Mouse (Mus musculus) stomach, embryonic 16.5 days (tissue): ENCODE data around the gene Arnt. TPM values are rescaled to one million over a fixed set of nuclear protein-coding genes. Genes with fewer than 3 reads are reported as not detected.
"Not testable (repeated sequence)": the region's sequence is repeated elsewhere in the genome, so short reads cannot be mapped to it uniquely, and the experiment has no call there.

Source experiments
- ATAC-seq: fragments of 200-750 bp; cut with Nextera tagmentation; 2 replicates; pipeline ENCODE4 v1.8.0; 2017; ENCODE audit warnings: moderate number of reproducible peaks, moderate TSS enrichment; ENCODE audit not compliant: insufficient read depth, low FRiP score
- H3K27ac ChIP-seq: fragments of 300-500 bp; sonication (generic); 2 replicates; pipeline ENCODE4 v1.5.1; 2014; ENCODE audit warnings: low read length
- H3K27me3 ChIP-seq: fragments of 300-500 bp; sonication (generic); 2 replicates; pipeline ENCODE4 v1.6.1; 2014; ENCODE audit warnings: low read length, control low read depth, mixed read lengths; ENCODE audit not compliant: control insufficient read depth, insufficient read depth
- H3K36me3 ChIP-seq: fragments of 300-500 bp; sonication (generic); 2 replicates; pipeline ENCODE4 v1.6.1; 2014; ENCODE audit warnings: low read length; ENCODE audit not compliant: control insufficient read depth, insufficient read depth
- H3K4me1 ChIP-seq: fragments of 300-500 bp; sonication (generic); 2 replicates; pipeline ENCODE4 v1.6.1; 2014; ENCODE audit warnings: low read length, control low read depth, mixed read lengths; ENCODE audit not compliant: control insufficient read depth, insufficient read depth
- H3K4me2 ChIP-seq: fragments of 300-500 bp; sonication (generic); 2 replicates; pipeline ENCODE4 v1.6.1; 2014; ENCODE audit warnings: low read depth, low read length, mixed read lengths
- H3K4me3 ChIP-seq: fragments of 300-500 bp; sonication (generic); replicated peaks from 2 replicates; pipeline ENCODE4 v1.5.1; 2014; ENCODE audit warnings: mild to moderate bottlenecking, low read length
- H3K9ac ChIP-seq: fragments of 300-500 bp; sonication (generic); 2 replicates; pipeline ENCODE4 v1.6.1; 2014; ENCODE audit warnings: low read length
- H3K9me3 ChIP-seq: fragments of 300-500 bp; sonication (generic); replicated peaks from 2 replicates; pipeline ENCODE4 v1.6.1; 2016; ENCODE audit warnings: low read length, control low read depth; ENCODE audit not compliant: control insufficient read depth
- WGBS: fragments of 180-500 bp; shearing (Covaris S2); extraction: QIAGEN DNeasy Blood & Tissue Kit; methylation state at CpG from one replicate; pipeline ENCODE4 v1.1.7; 2014; 5-methylcytosine and 5-hydroxymethylcytosine counted together
- polyA plus RNA-seq: library from polyadenylated mRNA; unstranded; fragments of >200 nt; fragmentation: Nextera tagmentation; extraction: Ambion mirVana; gene quantifications from 2 replicates; pipeline ENCODE4 v1.2.1, GENCODE M21; 2015

Gene Arnt
- polyA plus RNA-seq, 1 experiment from 2014 or later: 46.5 TPM

GRCm38 (mm10) chr3:95526622-95527211 lies 92.5 kb downstream of the Arnt start, which contains the start of gene Ctss:
TSS of gene Ctss (plus strand) at chr3:95526786.
- H3K4me1 ChIP-seq: no peaks in the 10 kb centered on the region
- no peak within 1 kb of the TSS for H3K27ac ChIP-seq
- 76% methylated on average over 8 of the region's 8 CpGs for WGBS
- no peaks in the 10 kb centered on the region for H3K9me3 ChIP-seq
- no peaks in the 10 kb centered on the region for H3K27me3 ChIP-seq
- H3K4me2 ChIP-seq: no peak within 1 kb of the TSS
- H3K4me3 ChIP-seq: no peak within 1 kb of the TSS
- H3K36me3 ChIP-seq: no peaks in the 10 kb centered on the region
- ATAC-seq: no peak
- H3K9ac ChIP-seq: no peak within 1 kb of the TSS

- ATAC-seq: no peak
- Histone ChIP-seq H3K4me2 (no peak overlapping the region), H3K4me1 (no peaks in the 10 kb centered on the region), H3K9ac (no peak overlapping the region), H3K9me3 (no peaks in the 10 kb centered on the region), H3K36me3 (no peaks in the 10 kb centered on the region), H3K27ac (no peak overlapping the region), H3K27me3 (no peaks in the 10 kb centered on the region), H3K4me3 (no peak overlapping the region)
- 81% methylated on average over 6 of the region's 6 CpGs for WGBS
These were observed 95.6 kb downstream of the Arnt start for GRCm38 (mm10) chr3:95529814-95530213.

- Histone ChIP-seq H3K27me3 (no peaks in the 10 kb centered on the region), H3K4me2 (no peak overlapping the region), H3K4me1 (no peaks in the 10 kb centered on the region), H3K9me3 (no peaks in the 10 kb centered on the region), H3K4me3 (no peak overlapping the region), H3K9ac (no peak overlapping the region), H3K27ac (no peak overlapping the region), H3K36me3 (no peaks in the 10 kb centered on the region)
- no peak for ATAC-seq
- 83% methylated on average over 1 of the region's 1 CpGs for WGBS
These were observed 96.8 kb downstream of the Arnt start for GRCm38 (mm10) chr3:95531025-95531424.

- no peak overlapping the region for H3K9ac ChIP-seq
- no peak overlapping the region for H3K4me2 ChIP-seq
- no peak for ATAC-seq
- H3K27ac ChIP-seq: no peak overlapping the region
- no peaks in the 10 kb centered on the region for H3K36me3 ChIP-seq
- H3K9me3 ChIP-seq: no peaks in the 10 kb centered on the region
- H3K4me3 ChIP-seq: no peak overlapping the region
- 93% methylated on average over 5 of the region's 5 CpGs for WGBS
- H3K27me3 ChIP-seq: no peaks in the 10 kb centered on the region
- no peaks in the 10 kb centered on the region for H3K4me1 ChIP-seq
These were observed 99.2 kb downstream of the Arnt start for GRCm38 (mm10) chr3:95533364-95533763.

- H3K27me3 ChIP-seq: no peaks in the 10 kb centered on the region
- no peak overlapping the region for H3K4me3 ChIP-seq
- no peak for ATAC-seq
- no peaks in the 10 kb centered on the region for H3K4me1 ChIP-seq
- H3K4me2 ChIP-seq: no peak overlapping the region
- H3K27ac ChIP-seq: no peak overlapping the region
- no peak overlapping the region for H3K9ac ChIP-seq
- no peaks in the 10 kb centered on the region for H3K36me3 ChIP-seq
- no peaks in the 10 kb centered on the region for H3K9me3 ChIP-seq
- 86% methylated on average over 1 of the region's 1 CpGs for WGBS
These were observed 100.7 kb downstream of the Arnt start for GRCm38 (mm10) chr3:95534927-95535326.

GRCm38 (mm10) chr3:95538936-95539335 lies 104.7 kb downstream of the Arnt start:
- H3K4me1 ChIP-seq: no peaks in the 10 kb centered on the region
- H3K9me3 ChIP-seq: no peaks in the 10 kb centered on the region
- 88% methylated on average over 10 of the region's 10 CpGs for WGBS
- no peak for ATAC-seq
- no peak overlapping the region for H3K27ac ChIP-seq
- H3K27me3 ChIP-seq: no peaks in the 10 kb centered on the region
- no peak overlapping the region for H3K4me3 ChIP-seq
- H3K4me2 ChIP-seq: no peak overlapping the region
- no peaks in the 10 kb centered on the region for H3K36me3 ChIP-seq
- H3K9ac ChIP-seq: no peak overlapping the region

GRCm38 (mm10) chr3:95539837-95540236 lies 105.6 kb downstream of the Arnt start:
- no peak overlapping the region for H3K4me3 ChIP-seq
- no peak overlapping the region for H3K27ac ChIP-seq
- H3K27me3 ChIP-seq: no peaks in the 10 kb centered on the region
- H3K9ac ChIP-seq: no peak overlapping the region
- whole genome bisulfite sequencing: 93% methylated on average over 4 of the region's 4 CpGs
- ATAC-seq: no peak
- no peak overlapping the region for H3K4me2 ChIP-seq
- H3K36me3 ChIP-seq: no peaks in the 10 kb centered on the region
- H3K4me1 ChIP-seq: no peaks in the 10 kb centered on the region
- H3K9me3 ChIP-seq: no peaks in the 10 kb centered on the region

GRCm38 (mm10) chr3:95541186-95541585 lies 107.0 kb downstream of the Arnt start:
- not testable (repeated sequence) for H3K4me1 ChIP-seq, H3K9ac ChIP-seq, H3K27ac ChIP-seq, H3K4me2 ChIP-seq, H3K27me3 ChIP-seq, H3K9me3 ChIP-seq, H3K4me3 ChIP-seq, ATAC-seq, H3K36me3 ChIP-seq
- 65% methylated on average over 2 of the region's 2 CpGs for WGBS

GRCm38 (mm10) chr3:95542171-95542570 lies 108.0 kb downstream of the Arnt start:
- Histone ChIP-seq H3K4me1 (no peaks in the 10 kb centered on the region), H3K9me3 (no peaks in the 10 kb centered on the region), H3K36me3 (no peaks in the 10 kb centered on the region), H3K4me3 (no peak overlapping the region), H3K27me3 (no peaks in the 10 kb centered on the region), H3K27ac (no peak overlapping the region), H3K9ac (no peak overlapping the region), H3K4me2 (no peak overlapping the region)
- ATAC-seq: no peak

GRCm38 (mm10) chr3:95542981-95543380 lies 108.8 kb downstream of the Arnt start:
- Histone ChIP-seq H3K27me3 (no peaks in the 10 kb centered on the region), H3K36me3 (no peaks in the 10 kb centered on the region), H3K4me1 (no peaks in the 10 kb centered on the region), H3K27ac (no peak overlapping the region), H3K9ac (no peak overlapping the region), H3K9me3 (no peaks in the 10 kb centered on the region), H3K4me3 (no peak overlapping the region), H3K4me2 (no peak overlapping the region)
- no peak for ATAC-seq
- WGBS: 66% methylated on average over 7 of the region's 7 CpGs
